Mouse (Mus musculus) embryonic facial prominence, embryonic 14.5 days (tissue): ENCODE measurements around the gene Cutc. TPM values are rescaled to one million over a fixed set of nuclear protein-coding genes. Genes with fewer than 3 reads are reported as not detected.

ENCODE experiments used
- ATAC-seq: fragments of 200-750 bp; cut with Nextera tagmentation; 2 replicates; pipeline ENCODE4 v1.8.0; 2017; ENCODE audit warnings: low read depth, moderate number of reproducible peaks, moderate TSS enrichment
- DNase-seq: peaks from one replicate; pipeline ENCODE4 v3.0.0-alpha.2; 2015; ENCODE audit warnings: low spot score
- H3K27ac ChIP-seq: fragments of 300-500 bp; sonication (generic); replicated peaks from 2 replicates; pipeline ENCODE4 v1.5.1; 2014; ENCODE audit warnings: low read depth, mild to moderate bottlenecking, low read length, moderate library complexity
- H3K27me3 ChIP-seq: fragments of 300-500 bp; sonication (generic); replicated peaks from 2 replicates; pipeline ENCODE4 v1.6.1; 2014; ENCODE audit warnings: low read length; ENCODE audit not compliant: control insufficient read depth, insufficient read depth
- H3K36me3 ChIP-seq: fragments of 300-500 bp; sonication (generic); 2 replicates; pipeline ENCODE4 v1.6.1; 2014; ENCODE audit warnings: low read length, mixed read lengths; ENCODE audit not compliant: control insufficient read depth, insufficient read depth
- H3K4me1 ChIP-seq: fragments of 300-500 bp; sonication (generic); 2 replicates; pipeline ENCODE4 v1.6.1; 2014; ENCODE audit warnings: antibody characterized with exemption, low read length; ENCODE audit not compliant: control insufficient read depth, insufficient read depth
- H3K4me2 ChIP-seq: fragments of 300-500 bp; sonication (generic); 2 replicates; pipeline ENCODE4 v1.6.1; 2014; ENCODE audit warnings: low read depth, mild to moderate bottlenecking, low read length, moderate library complexity, mixed read lengths
- H3K4me3 ChIP-seq: fragments of 300-500 bp; sonication (generic); 2 replicates; pipeline ENCODE4 v1.5.1; 2014; ENCODE audit warnings: low read depth, mild to moderate bottlenecking, low read length
- H3K9ac ChIP-seq: fragments of 300-500 bp; sonication (generic); 2 replicates; pipeline ENCODE4 v1.6.1; 2014; ENCODE audit warnings: low read depth, mild to moderate bottlenecking, low read length, moderate library complexity, mixed read lengths
- H3K9me3 ChIP-seq: fragments of 300-500 bp; sonication (generic); 2 replicates; pipeline ENCODE4 v1.6.1; 2016; ENCODE audit warnings: low read length; ENCODE audit not compliant: control insufficient read depth
- WGBS: fragments of 180-500 bp; shearing (Covaris S2); extraction: QIAGEN DNeasy Blood & Tissue Kit; methylation state at CpG from one replicate; pipeline ENCODE4 v1.1.7; 2014; 5-methylcytosine and 5-hydroxymethylcytosine counted together
- polyA plus RNA-seq: library from polyadenylated mRNA; unstranded; fragments of >200 nt; fragmentation: Nextera tagmentation; extraction: Ambion mirVana; gene quantifications from 2 replicates; pipeline ENCODE4 v1.2.1, GENCODE M21; 2014

The Cutc gene
- polyA plus RNA-seq, 1 experiment from 2014 or later: 9.9 TPM

GRCm38 (mm10) chr19:43762410-43762809, 9.6 kb downstream of the Cutc start:
- WGBS: 73% methylated on average over 2 of the region's 2 CpGs

GRCm38 (mm10) chr19:43766451-43766850, 13.7 kb downstream of the Cutc start:
- Histone ChIP-seq H3K36me3 (peaks cover 3% of the 10 kb centered on the region; the same call in 1 of the 2 replicates), H3K27me3 (no peaks in the 10 kb centered on the region), H3K9me3 (no peaks in the 10 kb centered on the region), H3K27ac (no peak overlapping the region), H3K4me2 (no peak overlapping the region), H3K4me3 (no peak overlapping the region), H3K9ac (no peak overlapping the region), H3K4me1 (no peaks in the 10 kb centered on the region)
- no peak for DNase-seq
- 87% methylated on average over 5 of the region's 5 CpGs for whole genome bisulfite sequencing
- no peak for ATAC-seq

More at GRCm38 (mm10) chr19:43762410-43762809, 9.6 kb downstream of the Cutc start:
- no peaks in the 10 kb centered on the region for H3K4me1 ChIP-seq
- H3K4me2 ChIP-seq: no peak overlapping the region
- no peak overlapping the region for H3K27ac ChIP-seq
- no peaks in the 10 kb centered on the region for H3K27me3 ChIP-seq
- ATAC-seq: no peak
- H3K9me3 ChIP-seq: no peaks in the 10 kb centered on the region
- H3K4me3 ChIP-seq: no peak overlapping the region
- no peaks in the 10 kb centered on the region for H3K36me3 ChIP-seq
- DNase-seq: no peak
- H3K9ac ChIP-seq: no peak overlapping the region

- ATAC-seq: no peak
- H3K9ac ChIP-seq: no peak overlapping the region
- no peak for DNase-seq
- H3K27ac ChIP-seq: no peak overlapping the region
- no peaks in the 10 kb centered on the region for H3K9me3 ChIP-seq
- no peaks in the 10 kb centered on the region for H3K4me1 ChIP-seq
- H3K4me3 ChIP-seq: no peak overlapping the region
- H3K36me3 ChIP-seq: peaks cover 3% of the 10 kb centered on the region; the same call in 1 of the 2 replicates
- H3K27me3 ChIP-seq: no peaks in the 10 kb centered on the region
- WGBS: 77% methylated on average over 9 of the region's 9 CpGs
- H3K4me2 ChIP-seq: no peak overlapping the region
Observed at GRCm38 (mm10) chr19:43767549-43768322, 14.9 kb downstream of the Cutc start.

- H3K27me3 ChIP-seq: no peaks in the 10 kb centered on the region
- H3K9me3 ChIP-seq: no peaks in the 10 kb centered on the region
- no peak overlapping the region for H3K4me3 ChIP-seq
- no peak overlapping the region for H3K9ac ChIP-seq
- peaks cover 3% of the 10 kb centered on the region; the same call in 1 of the 2 replicates for H3K36me3 ChIP-seq
- H3K27ac ChIP-seq: no peak overlapping the region
- no peaks in the 10 kb centered on the region for H3K4me1 ChIP-seq
- DNase-seq: no peak
- no peak overlapping the region for H3K4me2 ChIP-seq
- WGBS: 80% methylated on average over 5 of the region's 5 CpGs
- ATAC-seq: no peak
Observed at GRCm38 (mm10) chr19:43769366-43769960, 16.7 kb downstream of the Cutc start.

GRCm38 (mm10) chr19:43770584-43770983, 17.8 kb downstream of the Cutc start:
- Histone ChIP-seq H3K4me1 (no peaks in the 10 kb centered on the region), H3K36me3 (peaks cover 3% of the 10 kb centered on the region; the same call in 1 of the 2 replicates), H3K27ac (no peak overlapping the region), H3K4me2 (no peak overlapping the region), H3K27me3 (no peaks in the 10 kb centered on the region), H3K4me3 (no peak overlapping the region), H3K9ac (no peak overlapping the region), H3K9me3 (no peaks in the 10 kb centered on the region)
- DNase-seq: no peak
- WGBS: 79% methylated on average over 4 of the region's 4 CpGs
- ATAC-seq: no peak

- Histone ChIP-seq H3K4me1 (no peaks in the 10 kb centered on the region), H3K4me3 (no peak overlapping the region), H3K36me3 (peaks cover 3% of the 10 kb centered on the region; the same call in 1 of the 2 replicates), H3K9ac (no peak overlapping the region), H3K27me3 (no peaks in the 10 kb centered on the region), H3K4me2 (no peak overlapping the region), H3K9me3 (no peaks in the 10 kb centered on the region), H3K27ac (no peak overlapping the region)
- WGBS: 84% methylated on average over 5 of the region's 5 CpGs
- ATAC-seq: no peak
- DNase-seq: peak; percentile 3
Observed at GRCm38 (mm10) chr19:43771499-43771969, 18.7 kb downstream of the Cutc start.

GRCm38 (mm10) chr19:43772311-43772710, 19.5 kb downstream of the Cutc start:
- H3K9ac ChIP-seq: no peak overlapping the region
- H3K4me3 ChIP-seq: no peak overlapping the region
- no peak overlapping the region for H3K4me2 ChIP-seq
- WGBS: 71% methylated on average over 6 of the region's 6 CpGs
- no peak overlapping the region for H3K27ac ChIP-seq
- DNase-seq (no peak), ATAC-seq (no peak)
- no peaks in the 10 kb centered on the region for H3K9me3 ChIP-seq
- no peaks in the 10 kb centered on the region for H3K4me1 ChIP-seq
- H3K36me3 ChIP-seq: peaks cover 3% of the 10 kb centered on the region; the same call in 1 of the 2 replicates
- no peaks in the 10 kb centered on the region for H3K27me3 ChIP-seq

GRCm38 (mm10) chr19:43775433-43775832, 22.6 kb downstream of the Cutc start:
- Histone ChIP-seq H3K4me3 (no peak overlapping the region), H3K27ac (no peak overlapping the region), H3K4me2 (no peak overlapping the region), H3K9me3 (no peaks in the 10 kb centered on the region), H3K9ac (no peak overlapping the region), H3K27me3 (no peaks in the 10 kb centered on the region), H3K4me1 (no peaks in the 10 kb centered on the region), H3K36me3 (no peaks in the 10 kb centered on the region)
- no peak for DNase-seq
- 72% methylated on average over 10 of the region's 10 CpGs for WGBS
- ATAC-seq: no peak
